Mouse (Mus musculus): ENCODE data around the gene Cryge. TPM values are rescaled to one million over a fixed set of nuclear protein-coding genes. Genes with fewer than 3 reads are reported as not detected.
A peak's percentile ranks its signal among the peaks of the same experiment; 100 is the strongest.

The Cryge gene
- polyA plus RNA-seq, 1 experiment from 2014 or later: not detected

DNA sequence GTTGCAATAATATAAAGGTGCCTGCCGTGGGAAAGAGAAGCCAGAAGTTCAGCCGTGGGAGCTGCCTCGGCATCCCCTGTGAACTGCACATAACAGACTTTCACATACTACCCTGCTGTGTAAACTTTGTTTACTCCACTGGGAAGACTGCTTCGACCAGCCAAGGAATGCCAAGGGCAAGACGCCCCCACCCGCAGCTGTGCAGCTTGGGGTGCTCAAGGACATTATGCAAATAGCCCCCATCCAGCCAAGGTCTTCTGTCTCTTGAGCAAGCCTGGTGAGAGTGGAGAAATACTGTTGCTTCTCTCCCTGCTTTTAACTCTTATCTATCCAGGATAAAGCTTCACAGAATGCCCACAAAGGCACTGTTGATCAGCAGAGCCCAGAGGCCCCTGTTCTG lies 10.1 kb downstream of the Cryge start:
- H3K4me2 ChIP-seq (replicated peaks; ENCODE audit: low read depth, low read length): no peak overlapping the region
- no peaks in the 10 kb centered on the region for H3K9me3 ChIP-seq (ENCODE audit: control insufficient read depth, low read depth, low read length)
- H3K27ac ChIP-seq (ENCODE audit: low read length): no peak overlapping the region
- no peak overlapping the region for H3K4me3 ChIP-seq (ENCODE audit: low read depth, low read length)
- no peaks in the 10 kb centered on the region for H3K4me1 ChIP-seq (ENCODE audit: control insufficient read depth, insufficient read depth, low read length)
- H3K36me3 ChIP-seq (ENCODE audit: control insufficient read depth, insufficient read depth, low read length): no peaks in the 10 kb centered on the region
- 60% methylated on average over 6 of the region's 6 CpGs for WGBS
- H3K27me3 ChIP-seq (ENCODE audit: control insufficient read depth, insufficient read depth, low read length): no peaks in the 10 kb centered on the region
- H3K9ac ChIP-seq (replicated peaks; ENCODE audit: low read depth, low read length): no peak overlapping the region
- ATAC-seq (ENCODE audit: insufficient number of reproducible peaks, insufficient read depth, low FRiP score, low read depth): no peak

DNA sequence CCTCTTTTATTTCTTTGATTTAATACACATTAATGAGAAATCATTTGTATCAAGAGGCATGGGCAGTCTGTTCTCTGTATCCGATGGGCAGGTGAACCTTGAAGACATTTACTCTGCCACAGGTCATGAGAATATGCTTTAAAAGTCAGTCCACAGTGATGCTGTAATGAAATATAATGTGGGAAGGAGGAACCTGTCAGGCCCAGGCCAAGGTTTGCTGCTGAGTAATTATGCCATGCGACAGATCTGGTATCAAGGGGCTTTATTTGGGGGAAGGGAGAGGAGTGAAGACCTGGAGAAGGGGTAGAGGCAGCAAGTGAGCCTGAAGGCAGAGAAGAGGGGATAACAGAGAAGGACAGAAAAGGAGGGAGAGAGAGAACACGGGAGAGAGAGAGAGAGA lies 11.3 kb downstream of the Cryge start:
- no peaks in the 10 kb centered on the region for H3K9me3 ChIP-seq (ENCODE audit: control insufficient read depth, low read depth, low read length)
- H3K36me3 ChIP-seq (ENCODE audit: control insufficient read depth, insufficient read depth, low read length): no peaks in the 10 kb centered on the region
- no peak overlapping the region for H3K4me2 ChIP-seq (replicated peaks; ENCODE audit: low read depth, low read length)
- no peaks in the 10 kb centered on the region for H3K27me3 ChIP-seq (ENCODE audit: control insufficient read depth, insufficient read depth, low read length)
- H3K4me3 ChIP-seq (ENCODE audit: low read depth, low read length): no peak overlapping the region
- H3K9ac ChIP-seq (replicated peaks; ENCODE audit: low read depth, low read length): no peak overlapping the region
- WGBS: 69% methylated on average over 3 of the region's 3 CpGs
- no peak overlapping the region for H3K27ac ChIP-seq (ENCODE audit: low read length)
- no peak for ATAC-seq (ENCODE audit: insufficient number of reproducible peaks, insufficient read depth, low FRiP score, low read depth)
- no peaks in the 10 kb centered on the region for H3K4me1 ChIP-seq (ENCODE audit: control insufficient read depth, insufficient read depth, low read length)

DNA sequence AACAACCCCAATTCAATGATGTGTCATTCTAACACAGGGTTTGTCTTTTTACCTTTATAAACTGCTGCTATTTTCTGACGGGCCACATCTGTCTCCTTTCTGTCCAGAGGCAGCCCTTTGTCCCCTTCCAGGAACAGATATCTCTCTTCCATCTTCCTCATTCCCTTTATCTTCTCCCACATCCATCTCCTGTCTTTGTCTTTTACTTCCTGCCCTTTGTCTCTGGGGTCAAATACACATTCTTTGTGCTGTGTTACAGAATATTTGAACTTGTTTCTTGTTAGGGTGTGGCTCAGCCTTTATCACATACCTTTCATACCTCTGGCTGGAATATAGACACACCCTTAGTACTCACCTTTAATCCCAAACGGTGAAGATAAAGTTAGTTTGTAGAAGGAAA lies 13.4 kb downstream of the Cryge start:
- H3K27ac ChIP-seq (ENCODE audit: low read length): no peak overlapping the region
- H3K27me3 ChIP-seq (ENCODE audit: control insufficient read depth, insufficient read depth, low read length): no peaks in the 10 kb centered on the region
- H3K9me3 ChIP-seq (ENCODE audit: control insufficient read depth, low read depth, low read length): no peaks in the 10 kb centered on the region
- 40% methylated on average over 2 of the region's 2 CpGs for WGBS
- no peak for ATAC-seq (ENCODE audit: insufficient number of reproducible peaks, insufficient read depth, low FRiP score, low read depth)
- H3K4me2 ChIP-seq (replicated peaks; ENCODE audit: low read depth, low read length): no peak overlapping the region
- no peaks in the 10 kb centered on the region for H3K4me1 ChIP-seq (ENCODE audit: control insufficient read depth, insufficient read depth, low read length)
- no peak overlapping the region for H3K9ac ChIP-seq (replicated peaks; ENCODE audit: low read depth, low read length)
- H3K4me3 ChIP-seq (ENCODE audit: low read depth, low read length): no peak overlapping the region
- H3K36me3 ChIP-seq (ENCODE audit: control insufficient read depth, insufficient read depth, low read length): no peaks in the 10 kb centered on the region

DNA sequence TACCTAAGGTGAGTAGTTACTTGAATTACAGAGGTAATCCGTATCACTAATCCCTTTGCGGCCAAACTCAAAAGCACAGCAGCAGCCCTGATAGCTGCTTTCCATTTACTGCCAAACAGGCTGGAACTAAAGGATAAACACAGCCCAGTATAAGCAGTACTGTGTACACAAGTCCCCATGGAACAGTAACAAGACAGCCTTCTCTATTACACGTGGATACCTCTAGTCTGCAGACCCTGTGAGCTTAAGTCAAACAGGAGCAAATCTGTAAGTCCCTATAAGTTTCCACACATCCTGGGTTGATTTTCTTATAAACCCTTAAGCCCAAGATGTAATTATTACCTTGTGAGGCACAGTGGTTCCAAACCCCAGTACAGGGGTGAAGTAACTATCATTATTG lies 15.4 kb downstream of the Cryge start:
- 20% methylated on average over 3 of the region's 3 CpGs for WGBS
- no peak overlapping the region for H3K4me2 ChIP-seq (replicated peaks; ENCODE audit: low read depth, low read length)
- H3K4me1 ChIP-seq (ENCODE audit: control insufficient read depth, insufficient read depth, low read length): no peaks in the 10 kb centered on the region
- no peak overlapping the region for H3K4me3 ChIP-seq (ENCODE audit: low read depth, low read length)
- no peak overlapping the region for H3K9ac ChIP-seq (replicated peaks; ENCODE audit: low read depth, low read length)
- H3K27me3 ChIP-seq (ENCODE audit: control insufficient read depth, insufficient read depth, low read length): no peaks in the 10 kb centered on the region
- no peaks in the 10 kb centered on the region for H3K36me3 ChIP-seq (ENCODE audit: control insufficient read depth, insufficient read depth, low read length)
- ATAC-seq (ENCODE audit: insufficient number of reproducible peaks, insufficient read depth, low FRiP score, low read depth): no peak
- H3K9me3 ChIP-seq (ENCODE audit: control insufficient read depth, low read depth, low read length): no peaks in the 10 kb centered on the region
- H3K27ac ChIP-seq (ENCODE audit: low read length): no peak overlapping the region

DNA sequence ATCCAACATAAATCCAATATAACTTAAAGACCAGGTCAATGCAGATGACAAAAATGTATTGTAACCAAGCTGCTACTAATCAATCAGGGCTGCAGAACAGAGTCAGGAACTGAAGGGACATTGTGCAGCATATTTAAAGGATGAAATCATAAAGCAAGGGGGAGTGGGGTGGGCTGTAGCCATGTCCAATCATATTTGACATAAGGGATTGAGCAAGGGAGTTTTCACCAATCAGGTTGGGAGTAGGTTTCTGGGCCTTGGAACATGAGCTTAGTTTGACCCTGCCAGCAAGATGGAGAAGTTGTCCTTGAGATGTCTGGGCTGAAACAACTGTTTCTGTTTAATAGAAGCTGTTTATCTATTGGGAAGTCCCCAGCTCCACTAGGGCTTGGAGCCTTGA lies 18.3 kb downstream of the Cryge start, which contains the start of gene Akr1cl:
Akr1cl (minus strand) TSS at position 119 of the 400 bp plus-strand sequence.
- Histone ChIP-seq H3K27ac (ENCODE audit: low read length) (no peak within 1 kb of the TSS), H3K9me3 (ENCODE audit: control insufficient read depth, low read depth, low read length) (no peaks in the 10 kb centered on the region), H3K4me2 (replicated peaks; ENCODE audit: low read depth, low read length) (no peak within 1 kb of the TSS), H3K4me3 (ENCODE audit: low read depth, low read length) (no peak within 1 kb of the TSS), H3K9ac (replicated peaks; ENCODE audit: low read depth, low read length) (no peak within 1 kb of the TSS), H3K36me3 (ENCODE audit: control insufficient read depth, insufficient read depth, low read length) (no peaks in the 10 kb centered on the region), H3K27me3 (ENCODE audit: control insufficient read depth, insufficient read depth, low read length) (no peaks in the 10 kb centered on the region), H3K4me1 (ENCODE audit: control insufficient read depth, insufficient read depth, low read length) (no peaks in the 10 kb centered on the region)
- ATAC-seq (ENCODE audit: insufficient number of reproducible peaks, insufficient read depth, low FRiP score, low read depth): no peak

DNA sequence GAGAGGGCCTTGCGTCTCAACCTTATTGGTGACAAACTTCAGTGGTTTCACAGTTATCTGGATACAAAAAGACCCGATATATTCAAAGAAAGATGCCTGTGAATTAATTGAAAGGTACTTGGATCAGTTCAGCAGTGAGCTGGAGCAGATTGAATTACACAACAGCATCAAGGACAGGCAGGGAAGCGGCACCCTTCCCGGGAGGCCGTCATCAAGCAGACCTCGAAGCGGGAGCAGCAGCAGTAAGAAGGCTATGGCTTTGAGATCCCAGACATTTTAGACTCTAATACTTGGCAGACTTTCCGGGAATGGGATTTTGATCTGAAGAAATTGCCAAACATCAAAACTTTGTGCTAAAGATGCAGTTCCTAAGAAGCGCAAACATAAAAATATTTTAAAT lies 22.7 kb downstream of the Cryge start:
- Histone ChIP-seq H3K9ac (replicated peaks; ENCODE audit: low read depth, low read length) (no peak overlapping the region), H3K27ac (ENCODE audit: low read length) (no peak overlapping the region), H3K4me2 (replicated peaks; ENCODE audit: low read depth, low read length) (no peak overlapping the region), H3K27me3 (ENCODE audit: control insufficient read depth, insufficient read depth, low read length) (no peaks in the 10 kb centered on the region), H3K4me3 (ENCODE audit: low read depth, low read length) (no peak overlapping the region), H3K9me3 (ENCODE audit: control insufficient read depth, low read depth, low read length) (no peaks in the 10 kb centered on the region), H3K4me1 (ENCODE audit: control insufficient read depth, insufficient read depth, low read length) (no peaks in the 10 kb centered on the region), H3K36me3 (ENCODE audit: control insufficient read depth, insufficient read depth, low read length) (no peaks in the 10 kb centered on the region)
- 72% methylated on average over 9 of the region's 9 CpGs for WGBS
- ATAC-seq (ENCODE audit: insufficient number of reproducible peaks, insufficient read depth, low FRiP score, low read depth): no peak

DNA sequence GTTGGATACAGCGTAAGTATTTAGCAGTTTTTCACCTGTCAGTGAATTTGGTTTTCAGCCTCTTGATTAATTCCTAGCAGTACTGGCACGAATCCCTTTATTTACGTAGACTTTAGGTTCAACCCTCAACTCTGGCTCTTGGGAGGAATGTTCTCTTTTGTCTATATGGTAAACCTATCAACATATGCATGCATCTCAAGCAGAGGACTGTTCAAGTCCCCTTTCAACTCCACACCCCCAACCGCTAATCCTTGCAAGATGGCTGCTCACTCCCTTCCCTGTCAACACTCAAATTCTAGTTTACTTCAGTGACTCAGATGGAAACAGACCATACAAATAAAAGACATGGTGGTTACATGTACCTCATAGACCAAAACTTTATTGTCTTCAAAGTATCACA lies 38.2 kb downstream of the Cryge start:
- WGBS: 80% methylated on average over 4 of the region's 4 CpGs
- no peaks in the 10 kb centered on the region for H3K36me3 ChIP-seq (ENCODE audit: control insufficient read depth, insufficient read depth, low read length)
- H3K9me3 ChIP-seq (ENCODE audit: control insufficient read depth, low read depth, low read length): no peaks in the 10 kb centered on the region
- no peak for ATAC-seq (ENCODE audit: insufficient number of reproducible peaks, insufficient read depth, low FRiP score, low read depth)
- H3K27me3 ChIP-seq (ENCODE audit: control insufficient read depth, insufficient read depth, low read length): no peaks in the 10 kb centered on the region
- H3K27ac ChIP-seq (ENCODE audit: low read length): no peak overlapping the region
- H3K4me3 ChIP-seq (ENCODE audit: low read depth, low read length): no peak overlapping the region
- no peak overlapping the region for H3K4me2 ChIP-seq (replicated peaks; ENCODE audit: low read depth, low read length)
- no peak overlapping the region for H3K9ac ChIP-seq (replicated peaks; ENCODE audit: low read depth, low read length)
- H3K4me1 ChIP-seq (ENCODE audit: control insufficient read depth, insufficient read depth, low read length): no peaks in the 10 kb centered on the region

DNA sequence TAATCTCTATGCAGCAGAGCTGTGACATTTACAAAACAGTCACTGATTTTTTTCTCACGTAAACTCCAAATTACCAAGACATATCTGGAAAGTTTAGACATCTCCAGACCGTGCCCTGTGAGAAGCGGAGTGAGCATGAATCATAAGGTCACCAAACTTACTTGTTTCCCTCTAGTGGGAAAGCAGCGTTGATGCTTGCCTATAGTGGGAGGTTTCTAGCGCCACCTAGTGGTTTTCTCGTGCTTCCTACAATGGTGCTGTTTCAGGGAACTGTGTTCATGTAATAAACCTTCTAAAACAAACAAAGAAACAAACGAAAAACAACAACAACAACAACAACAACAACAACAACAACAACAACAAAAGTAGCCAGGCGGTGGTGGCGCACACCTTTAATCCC lies 40.8 kb downstream of the Cryge start:
- 8% methylated on average over 9 of the region's 9 CpGs for WGBS
- H3K9ac ChIP-seq (replicated peaks; ENCODE audit: low read depth, low read length): no peak overlapping the region
- no peaks in the 10 kb centered on the region for H3K27me3 ChIP-seq (ENCODE audit: control insufficient read depth, insufficient read depth, low read length)
- H3K36me3 ChIP-seq (ENCODE audit: control insufficient read depth, insufficient read depth, low read length): no peaks in the 10 kb centered on the region
- H3K27ac ChIP-seq (ENCODE audit: low read length): no peak overlapping the region
- no peak overlapping the region for H3K4me2 ChIP-seq (replicated peaks; ENCODE audit: low read depth, low read length)
- 0 out of 2 replicates have a peak, but pooled peaks have one; percentile 67 for ATAC-seq (ENCODE audit: insufficient number of reproducible peaks, insufficient read depth, low FRiP score, low read depth)
- H3K4me1 ChIP-seq (ENCODE audit: control insufficient read depth, insufficient read depth, low read length): no peaks in the 10 kb centered on the region
- no peak overlapping the region for H3K4me3 ChIP-seq (ENCODE audit: low read depth, low read length)
- no peaks in the 10 kb centered on the region for H3K9me3 ChIP-seq (ENCODE audit: control insufficient read depth, low read depth, low read length)

DNA sequence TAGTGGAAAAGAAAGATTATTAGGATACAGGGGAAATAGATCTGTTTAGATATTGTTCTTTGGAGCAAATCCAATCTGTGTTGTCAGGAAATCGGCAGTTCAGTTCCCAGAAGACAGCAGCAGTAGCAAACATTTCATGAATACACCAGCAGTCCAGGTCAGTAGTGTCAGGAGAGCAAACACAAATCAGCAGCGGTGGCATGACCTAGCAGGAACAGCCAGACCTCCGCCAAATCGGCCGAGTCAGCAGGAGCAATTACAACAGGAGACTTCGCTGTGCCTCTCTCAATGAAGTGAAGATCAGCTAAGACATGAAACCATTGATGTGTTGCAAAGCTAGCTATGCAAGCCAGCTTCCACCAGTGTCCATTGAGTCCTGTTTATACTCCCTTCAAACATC lies 45.4 kb downstream of the Cryge start:
- Histone ChIP-seq H3K36me3 (ENCODE audit: control insufficient read depth, insufficient read depth, low read length) (no peaks in the 10 kb centered on the region), H3K27me3 (ENCODE audit: control insufficient read depth, insufficient read depth, low read length) (no peaks in the 10 kb centered on the region), H3K9ac (replicated peaks; ENCODE audit: low read depth, low read length) (no peak overlapping the region), H3K27ac (ENCODE audit: low read length) (no peak overlapping the region), H3K9me3 (ENCODE audit: control insufficient read depth, low read depth, low read length) (no peaks in the 10 kb centered on the region), H3K4me2 (replicated peaks; ENCODE audit: low read depth, low read length) (no peak overlapping the region), H3K4me1 (ENCODE audit: control insufficient read depth, insufficient read depth, low read length) (no peaks in the 10 kb centered on the region), H3K4me3 (ENCODE audit: low read depth, low read length) (no peak overlapping the region)
- ATAC-seq (ENCODE audit: insufficient number of reproducible peaks, insufficient read depth, low FRiP score, low read depth): no peak
- WGBS: 64% methylated on average over 6 of the region's 6 CpGs

All from stomach, embryonic 14.5 days (tissue).